9 mouse cellular contexts compared by ENCODE assay signal in the genomic region with DNA sequence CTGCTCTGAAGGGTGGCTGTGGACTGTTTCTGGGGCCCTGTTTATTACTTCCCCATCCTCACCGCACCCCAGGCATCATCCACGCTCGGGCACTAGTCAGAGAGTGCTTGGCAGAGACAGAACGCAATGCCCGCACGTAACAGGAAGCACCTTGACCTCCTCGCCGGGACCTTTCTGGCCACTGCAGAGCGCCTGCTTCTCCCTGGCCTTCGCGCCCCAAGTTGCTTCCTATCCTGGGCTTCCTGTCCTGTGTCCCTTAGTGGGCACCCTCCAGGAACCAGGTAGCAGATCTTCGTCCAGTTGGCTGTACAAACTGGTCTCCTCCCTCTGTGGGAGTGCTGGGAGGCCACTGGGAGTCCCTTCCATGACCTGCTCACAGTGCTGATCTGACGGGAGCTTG. TPM values are rescaled to one million over a fixed set of nuclear protein-coding genes. Genes with fewer than 3 reads are reported as not detected.
DNase-seq lines count a peak whose midpoint lies in the region; ATAC-seq and TF ChIP-seq lines count a peak whose summit lies in the region.
"Had no signal": no experiment of that assay in that cellular context is flagged by ENCODE, and none has a peak within 500 bp of the region (broad histone marks: within the 10 kb centered on the region; RNA-seq: fewer than 3 reads in every experiment).

No protein-coding gene starts in this region.

- H3K9me3 ChIP-seq in forebrain, embryonic 10.5 days, result no peaks in the 10 kb centered on the region
- H3K9me3 ChIP-seq in forebrain, embryonic 16.5 days (ENCODE audit: control insufficient read depth, low read length), result no peaks in the 10 kb centered on the region
- H3K9me3 ChIP-seq in midbrain, embryonic 12.5 days, result no peaks in the 10 kb centered on the region
- no peaks in the 10 kb centered on the region for H3K9me3 ChIP-seq in midbrain, embryonic 11.5 days (ENCODE audit: control insufficient read depth, low read length)
- H3K9me3 ChIP-seq in intestine, postnatal 0 days (ENCODE audit: control insufficient read depth), result no peaks in the 10 kb centered on the region
- no peaks in the 10 kb centered on the region for H3K9me3 ChIP-seq in stomach, embryonic 15.5 days

- 0 out of 2 replicates have a peak, but pooled peaks cover 5% of the 10 kb centered on the region for H3K36me3 ChIP-seq in forebrain, embryonic 10.5 days (replicated peaks)
- H3K36me3 ChIP-seq in forebrain, embryonic 16.5 days (ENCODE audit: control insufficient read depth, insufficient read depth), result no peaks in the 10 kb centered on the region
- H3K36me3 ChIP-seq in midbrain, embryonic 12.5 days, result no peaks in the 10 kb centered on the region
- H3K36me3 ChIP-seq in midbrain, embryonic 11.5 days (ENCODE audit: control insufficient read depth, insufficient read depth, low read length), result no peaks in the 10 kb centered on the region
- peaks cover 7% of the 10 kb centered on the region; the same call in 1 of the 2 replicates for H3K36me3 ChIP-seq in intestine, postnatal 0 days (ENCODE audit: control insufficient read depth, insufficient read depth)
- H3K36me3 ChIP-seq in stomach, embryonic 15.5 days, result no peaks in the 10 kb centered on the region; the same call in 1 of the 2 replicates

- H3K4me3 ChIP-seq in forebrain, embryonic 10.5 days, result peak overlapping the region; percentile 64; the same call in 1 of the 2 replicates
- H3K4me3 ChIP-seq in forebrain, embryonic 16.5 days (replicated peaks; ENCODE audit: low read length), result no peak overlapping the region
- no peak overlapping the region for H3K4me3 ChIP-seq in midbrain, embryonic 12.5 days
- no peak overlapping the region for H3K4me3 ChIP-seq in midbrain, embryonic 11.5 days (ENCODE audit: low read depth, low read length)
- no peak overlapping the region for H3K4me3 ChIP-seq in intestine, postnatal 0 days (ENCODE audit: low read depth, low read length)
- H3K4me3 ChIP-seq in stomach, embryonic 15.5 days (replicated peaks), result peak overlapping the region; percentile 75

- no peak overlapping the region for H3K4me2 ChIP-seq in forebrain, embryonic 16.5 days (ENCODE audit: low read length)
- H3K4me2 ChIP-seq in midbrain, embryonic 12.5 days (replicated peaks), result no peak overlapping the region
- no peak overlapping the region for H3K4me2 ChIP-seq in midbrain, embryonic 11.5 days
- peak overlapping the region; percentile 93 for H3K4me2 ChIP-seq in intestine, postnatal 0 days (replicated peaks; ENCODE audit: low read depth)
- H3K4me2 ChIP-seq in stomach, embryonic 15.5 days, result peak overlapping the region; percentile 88

- H3K9ac ChIP-seq in forebrain, embryonic 16.5 days (replicated peaks; ENCODE audit: low read depth, low read length), result no peak overlapping the region
- H3K9ac ChIP-seq in midbrain, embryonic 12.5 days (replicated peaks), result 0 out of 2 replicates have a peak overlapping the region, but pooled peaks have one; percentile 56
- no peak overlapping the region for H3K9ac ChIP-seq in midbrain, embryonic 11.5 days (ENCODE audit: low read length)
- no peak overlapping the region for H3K9ac ChIP-seq in intestine, postnatal 0 days (ENCODE audit: low read depth, low read length)
- H3K9ac ChIP-seq in stomach, embryonic 15.5 days, result no peak overlapping the region

- no peak for DNase-seq in forebrain, embryonic 10.5 days (ENCODE audit: extremely low spot score, low spot score)
- no peak for DNase-seq in midbrain, embryonic 11.5 days (ENCODE audit: low spot score, missing footprints)
- no peak for DNase-seq in T-cell, adult 2 months (ENCODE audit: low spot score)
- DNase-seq in right cerebral cortex, postnatal 36 days (ENCODE audit: low spot score in 2 of 2), result no peak

- H3K27me3 ChIP-seq in forebrain, embryonic 10.5 days (ENCODE audit: poor library complexity, severe bottlenecking), result peaks cover 52% of the 10 kb centered on the region
- peaks cover 6% of the 10 kb centered on the region for H3K27me3 ChIP-seq in forebrain, embryonic 16.5 days (replicated peaks; ENCODE audit: control insufficient read depth, insufficient read depth, low read length)
- peaks cover 42% of the 10 kb centered on the region for H3K27me3 ChIP-seq in midbrain, embryonic 12.5 days
- peaks cover 21% of the 10 kb centered on the region for H3K27me3 ChIP-seq in midbrain, embryonic 11.5 days (ENCODE audit: control insufficient read depth, insufficient read depth, low read length)
- no peaks in the 10 kb centered on the region for H3K27me3 ChIP-seq in intestine, postnatal 0 days (replicated peaks; ENCODE audit: control insufficient read depth, insufficient read depth, low read length)
- peaks cover 11% of the 10 kb centered on the region; the same call in 1 of the 2 replicates for H3K27me3 ChIP-seq in stomach, embryonic 15.5 days (replicated peaks)

- TF ChIP-seq CTCF in intestine, postnatal 0 days (IDR thresholded peaks at IDR 0.05; ENCODE audit: low read depth), result no peak

- ATAC-seq in forebrain, embryonic 16.5 days, result no peak
- no peak for ATAC-seq in midbrain, embryonic 12.5 days (ENCODE audit: low FRiP score, low read depth)
- no peak for ATAC-seq in midbrain, embryonic 11.5 days (ENCODE audit: low FRiP score)
- no peak for ATAC-seq in intestine, postnatal 0 days
- no peak for ATAC-seq in stomach, embryonic 15.5 days (ENCODE audit: insufficient read depth, low FRiP score, low read depth)

- 89% methylated on average over 13 of the region's 13 CpGs for WGBS in forebrain, embryonic 10.5 days
- 90% methylated on average over 13 of the region's 13 CpGs for WGBS in forebrain, embryonic 16.5 days
- WGBS in midbrain, embryonic 12.5 days, result 94% methylated on average over 13 of the region's 13 CpGs
- 95% methylated on average over 13 of the region's 13 CpGs for WGBS in midbrain, embryonic 11.5 days
- 88% methylated on average over 13 of the region's 13 CpGs for WGBS in intestine, postnatal 0 days
- 84% methylated on average over 13 of the region's 13 CpGs for WGBS in stomach, embryonic 15.5 days

- peaks cover 58% of the 10 kb centered on the region for H3K4me1 ChIP-seq in forebrain, embryonic 10.5 days
- H3K4me1 ChIP-seq in forebrain, embryonic 16.5 days (replicated peaks; ENCODE audit: control insufficient read depth, insufficient read depth, low read length), result peaks cover 43% of the 10 kb centered on the region
- H3K4me1 ChIP-seq in midbrain, embryonic 12.5 days, result peaks cover 55% of the 10 kb centered on the region
- peaks cover 28% of the 10 kb centered on the region for H3K4me1 ChIP-seq in midbrain, embryonic 11.5 days (ENCODE audit: control insufficient read depth, insufficient read depth, low read length)
- peaks cover 3% of the 10 kb centered on the region; the same call in 1 of the 2 replicates for H3K4me1 ChIP-seq in intestine, postnatal 0 days (replicated peaks; ENCODE audit: control insufficient read depth, insufficient read depth, low read length)
- H3K4me1 ChIP-seq in stomach, embryonic 15.5 days, result peaks cover 35% of the 10 kb centered on the region

- H3K27ac ChIP-seq in forebrain, embryonic 10.5 days, result no peak overlapping the region
- no peak overlapping the region for H3K27ac ChIP-seq in forebrain, embryonic 16.5 days (ENCODE audit: low read length)
- H3K27ac ChIP-seq in midbrain, embryonic 12.5 days (replicated peaks), result no peak overlapping the region
- H3K27ac ChIP-seq in midbrain, embryonic 11.5 days (ENCODE audit: low read depth, low read length), result no peak overlapping the region
- H3K27ac ChIP-seq in intestine, postnatal 0 days (ENCODE audit: low read depth, low read length), result peak overlapping the region; percentile 43
- 0 out of 2 replicates have a peak overlapping the region, but pooled peaks have one; percentile 93 for H3K27ac ChIP-seq in stomach, embryonic 15.5 days

RNA-seq across cellular contexts. Expression of gene Pitpnm1, which starts 1.4 kb away (rescaled TPM):
- polyA plus RNA-seq in forebrain, embryonic 10.5 days (2016; fragmentation: Nextera tagmentation; extraction: Ambion mirVana), result 12.1 and 15.8 TPM in 2 replicates
- polyA plus RNA-seq in forebrain, embryonic 16.5 days (2015; fragmentation: Nextera tagmentation; extraction: Ambion mirVana), result 49.6 and 75.5 TPM in 2 replicates
- polyA plus RNA-seq in midbrain, embryonic 12.5 days (2016; fragmentation: Nextera tagmentation; extraction: Ambion mirVana), result 27.2 and 29.0 TPM in 2 replicates
- polyA plus RNA-seq in midbrain, embryonic 11.5 days (2014; fragmentation: Nextera tagmentation; extraction: Ambion mirVana), result 11.2 and 11.3 TPM in 2 replicates
- polyA plus RNA-seq in intestine, postnatal 0 days (2015; fragmentation: Nextera tagmentation; extraction: Ambion mirVana), result 13.7 and 16.3 TPM in 2 replicates
- polyA plus RNA-seq in stomach, embryonic 15.5 days (2015; fragmentation: Nextera tagmentation; extraction: Ambion mirVana), result 12.9 and 16.2 TPM in 2 replicates

RNA-seq across cellular contexts. Expression of gene Cdk2ap2, which starts 1.4 kb away (rescaled TPM):
- 85.8 and 86.6 TPM in 2 replicates for polyA plus RNA-seq in forebrain, embryonic 10.5 days (2016; fragmentation: Nextera tagmentation; extraction: Ambion mirVana)
- polyA plus RNA-seq in forebrain, embryonic 16.5 days (2015; fragmentation: Nextera tagmentation; extraction: Ambion mirVana), result 76.6 and 80.3 TPM in 2 replicates
- 66.7 and 68.0 TPM in 2 replicates for polyA plus RNA-seq in midbrain, embryonic 12.5 days (2016; fragmentation: Nextera tagmentation; extraction: Ambion mirVana)
- 60.8 and 73.5 TPM in 2 replicates for polyA plus RNA-seq in midbrain, embryonic 11.5 days (2014; fragmentation: Nextera tagmentation; extraction: Ambion mirVana)
- 97.1 and 108 TPM in 2 replicates for polyA plus RNA-seq in intestine, postnatal 0 days (2015; fragmentation: Nextera tagmentation; extraction: Ambion mirVana)
- polyA plus RNA-seq in stomach, embryonic 15.5 days (2015; fragmentation: Nextera tagmentation; extraction: Ambion mirVana), result 121 and 130 TPM in 2 replicates

RNA-seq across cellular contexts. Expression of gene Cabp2, which starts 17.0 kb away (rescaled TPM):
- not detected in 2 replicates for polyA plus RNA-seq in forebrain, embryonic 10.5 days (2016; fragmentation: Nextera tagmentation; extraction: Ambion mirVana)
- not detected in 2 replicates for polyA plus RNA-seq in forebrain, embryonic 16.5 days (2015; fragmentation: Nextera tagmentation; extraction: Ambion mirVana)
- not detected in 2 replicates for polyA plus RNA-seq in midbrain, embryonic 12.5 days (2016; fragmentation: Nextera tagmentation; extraction: Ambion mirVana)
- polyA plus RNA-seq in midbrain, embryonic 11.5 days (2014; fragmentation: Nextera tagmentation; extraction: Ambion mirVana), result not detected in 2 replicates
- not detected in 2 replicates for polyA plus RNA-seq in intestine, postnatal 0 days (2015; fragmentation: Nextera tagmentation; extraction: Ambion mirVana)
- polyA plus RNA-seq in stomach, embryonic 15.5 days (2015; fragmentation: Nextera tagmentation; extraction: Ambion mirVana), result 3.1 and 3.6 TPM in 2 replicates
- polyA plus RNA-seq: large intestine, adult 2 months had no signal

RNA-seq across cellular contexts. Expression of gene Aip, which starts 27.2 kb away (rescaled TPM):
- polyA plus RNA-seq in forebrain, embryonic 10.5 days (2016; fragmentation: Nextera tagmentation; extraction: Ambion mirVana), result 55.2 and 56.5 TPM in 2 replicates
- 91.4 and 91.6 TPM in 2 replicates for polyA plus RNA-seq in forebrain, embryonic 16.5 days (2015; fragmentation: Nextera tagmentation; extraction: Ambion mirVana)
- 59.5 and 63.6 TPM in 2 replicates for polyA plus RNA-seq in midbrain, embryonic 12.5 days (2016; fragmentation: Nextera tagmentation; extraction: Ambion mirVana)
- 54.9 and 58.9 TPM in 2 replicates for polyA plus RNA-seq in midbrain, embryonic 11.5 days (2014; fragmentation: Nextera tagmentation; extraction: Ambion mirVana)
- polyA plus RNA-seq in intestine, postnatal 0 days (2015; fragmentation: Nextera tagmentation; extraction: Ambion mirVana), result 42.0 and 42.3 TPM in 2 replicates
- 79.0 and 91.0 TPM in 2 replicates for polyA plus RNA-seq in stomach, embryonic 15.5 days (2015; fragmentation: Nextera tagmentation; extraction: Ambion mirVana)

RNA-seq across cellular contexts. Expression of gene Gstp3, which starts 39.1 kb away (rescaled TPM):
- not detected in 2 replicates for polyA plus RNA-seq in forebrain, embryonic 10.5 days (2016; fragmentation: Nextera tagmentation; extraction: Ambion mirVana)
- polyA plus RNA-seq in forebrain, embryonic 16.5 days (2015; fragmentation: Nextera tagmentation; extraction: Ambion mirVana), result not detected in 2 replicates
- not detected in 2 replicates for polyA plus RNA-seq in midbrain, embryonic 12.5 days (2016; fragmentation: Nextera tagmentation; extraction: Ambion mirVana)
- polyA plus RNA-seq in midbrain, embryonic 11.5 days (2014; fragmentation: Nextera tagmentation; extraction: Ambion mirVana), result not detected in 2 replicates
- polyA plus RNA-seq in intestine, postnatal 0 days (2015; fragmentation: Nextera tagmentation; extraction: Ambion mirVana), result 68.7 and 72.6 TPM in 2 replicates
- 3.3 and 7.1 TPM in 2 replicates for polyA plus RNA-seq in stomach, embryonic 15.5 days (2015; fragmentation: Nextera tagmentation; extraction: Ambion mirVana)

Comparison
In these comparisons a context has a peak if more than half of its experiments do, and no peak if none do; other contexts are left out.
1. H3K4me3 ChIP-seq: peak in forebrain, embryonic 10.5 days (single experiment) and stomach, embryonic 15.5 days (single experiment); none in forebrain, embryonic 16.5 days (single experiment), midbrain, embryonic 12.5 days (single experiment), midbrain, embryonic 11.5 days (single experiment) and intestine, postnatal 0 days (single experiment).
2. H3K27ac ChIP-seq: peak in intestine, postnatal 0 days (single experiment) and stomach, embryonic 15.5 days (single experiment); none in forebrain, embryonic 10.5 days (single experiment), forebrain, embryonic 16.5 days (single experiment), midbrain, embryonic 12.5 days (single experiment) and midbrain, embryonic 11.5 days (single experiment).
3. H3K4me2 ChIP-seq: peak in intestine, postnatal 0 days (single experiment) and stomach, embryonic 15.5 days (single experiment); none in forebrain, embryonic 16.5 days (single experiment), midbrain, embryonic 12.5 days (single experiment) and midbrain, embryonic 11.5 days (single experiment).